Mouse (Mus musculus) adrenal gland, postnatal 36 days (tissue): ENCODE results near the gene Sbk2. TPM values are rescaled to one million over a fixed set of nuclear protein-coding genes. Genes with fewer than 3 reads are reported as not detected.
"Not testable (repeated sequence)": the region's sequence is repeated elsewhere in the genome, so short reads cannot be mapped to it uniquely, and the experiment has no call there.

Experiments
- DNase-seq, 2 experiments: peaks; one replicate each; pipeline ENCODE4 v3.0.0; 2021; ENCODE audit warnings: mixed read lengths in 1 of 2
- long read RNA-seq, 2 experiments: library from polyadenylated mRNA; stranded (forward); transcript quantifications; one replicate each; pipeline ENCODE4 v2.0.0; 2021; ENCODE audit warnings: borderline sequencing depth in 2 of 2
- total RNA-seq, 2 experiments: library from RNA; stranded (reverse); gene quantifications; 2 replicates each; pipeline ENCODE4 v1.2.3; 2021

Gene Sbk2
- total RNA-seq = under 1 TPM; 0.36 to 0.89 TPM
- long read RNA-seq, experiment 1, partial matches to known transcripts = 0 of 1 reads
- long read RNA-seq, experiment 1, other reads (novel, unspliced or antisense) = 0 of 1 reads
- long read RNA-seq, experiment 2, partial matches to known transcripts = 0 of 1 reads
- long read RNA-seq, experiment 2, other reads (novel, unspliced or antisense) = 0 of 1 reads

GRCm38 (mm10) chr7:4964272-4964671 lies at the start of gene Sbk2:
Gene Sbk2 (minus strand): TSS chr7:4964406.
- peak; percentile 88 to 91 for DNase-seq

GRCm38 (mm10) chr7:5012681-5013513 lies 48.7 kb upstream of the Sbk2 start:
- DNase-seq = no peak

GRCm38 (mm10) chr7:5008229-5008628 lies 44.0 kb upstream of the Sbk2 start:
- DNase-seq = no peak

- not testable (repeated sequence) for DNase-seq
Measured at GRCm38 (mm10) chr7:5002876-5003275, 38.7 kb upstream of the Sbk2 start.

- DNase-seq = peak in 1 of 2 experiments; percentile 35
Measured at GRCm38 (mm10) chr7:4999876-5000275, 35.7 kb upstream of the Sbk2 start.

GRCm38 (mm10) chr7:4996934-4997333 lies 32.7 kb upstream of the Sbk2 start:
- DNase-seq = no peak

GRCm38 (mm10) chr7:4996003-4996895 lies 32.0 kb upstream of the Sbk2 start, which contains the start of gene Zfp579:
Gene Zfp579 (minus strand): TSS chr7:4996158.
- DNase-seq = peak; percentile 95

- DNase-seq = no peak
Measured at GRCm38 (mm10) chr7:4995268-4996002, 31.2 kb upstream of the Sbk2 start.

GRCm38 (mm10) chr7:4993999-4994788 lies 30.0 kb upstream of the Sbk2 start:
- no peak for DNase-seq

GRCm38 (mm10) chr7:4993347-4993998 lies 29.3 kb upstream of the Sbk2 start:
- DNase-seq = no peak

GRCm38 (mm10) chr7:4988250-4988649 lies 24.0 kb upstream of the Sbk2 start:
- no peak for DNase-seq

GRCm38 (mm10) chr7:4976832-4977231 lies 12.6 kb upstream of the Sbk2 start:
- DNase-seq = no peak

- DNase-seq = no peak
Measured at GRCm38 (mm10) chr7:4975455-4975854, 11.2 kb upstream of the Sbk2 start.

GRCm38 (mm10) chr7:4972321-4973047 lies 8.3 kb upstream of the Sbk2 start:
- peak; percentile 83 to 87 for DNase-seq

GRCm38 (mm10) chr7:4971710-4972109 lies 7.5 kb upstream of the Sbk2 start:
- DNase-seq = no peak

- no peak for DNase-seq
Measured at GRCm38 (mm10) chr7:4971068-4971467, 6.9 kb upstream of the Sbk2 start, which contains the start of gene Sbk3. Gene Sbk3 (minus strand): TSS chr7:4971168.

- no peak for DNase-seq
Measured at GRCm38 (mm10) chr7:4964988-4965387, 782 bp upstream of the Sbk2 start.

GRCm38 (mm10) chr7:4963527-4963926 lies 679 bp downstream of the Sbk2 start:
- no peak for DNase-seq

- no peak for DNase-seq
Measured at GRCm38 (mm10) chr7:4957361-4957760, 6.8 kb downstream of the Sbk2 start.
